Mouse (Mus musculus): ENCODE results near the gene Gm4871.

The Gm4871 gene

DNA sequence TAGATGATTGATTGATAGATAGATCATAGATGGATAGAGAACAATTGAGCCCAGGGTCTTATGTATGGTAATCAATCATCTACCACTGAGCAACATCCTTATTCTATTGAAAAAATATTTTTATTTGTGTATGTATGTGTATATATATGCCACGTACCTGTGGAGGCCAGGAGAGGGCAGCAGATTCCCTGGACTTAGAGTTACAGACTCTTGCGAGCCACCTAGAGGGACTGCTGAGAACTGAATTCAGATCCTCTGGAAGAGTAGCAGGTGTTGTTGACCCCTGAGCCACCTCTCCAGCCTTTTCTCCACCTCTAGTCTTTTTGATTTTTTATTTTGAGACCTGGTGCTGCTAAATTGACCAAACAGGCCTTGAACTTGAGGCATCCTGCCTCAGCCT lies 34.1 kb downstream of the Gm4871 start:
- peak; percentile 89 for DNase-seq (ENCODE audit: low read depth, low spot score)

DNA sequence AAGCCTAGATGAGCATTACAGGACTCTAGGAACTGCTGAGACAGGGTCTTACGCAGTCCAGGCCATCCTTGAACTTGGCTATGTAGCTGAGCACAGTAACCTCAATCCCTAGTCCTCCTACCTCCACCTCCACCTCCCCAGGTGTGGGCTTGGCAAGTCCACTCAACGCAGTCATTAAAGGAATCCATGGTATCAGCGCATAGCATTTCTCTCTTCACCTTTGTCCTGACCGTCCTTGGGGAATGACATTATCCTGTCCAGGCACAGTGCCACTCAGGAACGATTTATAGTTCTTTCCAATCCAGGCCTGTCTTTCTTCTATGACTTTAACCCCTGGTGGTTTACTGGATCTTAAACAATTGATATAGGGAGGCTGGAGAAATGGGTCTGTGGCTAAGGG lies 42.1 kb downstream of the Gm4871 start:
- DNase-seq (ENCODE audit: low read depth, low spot score), result no peak

DNA sequence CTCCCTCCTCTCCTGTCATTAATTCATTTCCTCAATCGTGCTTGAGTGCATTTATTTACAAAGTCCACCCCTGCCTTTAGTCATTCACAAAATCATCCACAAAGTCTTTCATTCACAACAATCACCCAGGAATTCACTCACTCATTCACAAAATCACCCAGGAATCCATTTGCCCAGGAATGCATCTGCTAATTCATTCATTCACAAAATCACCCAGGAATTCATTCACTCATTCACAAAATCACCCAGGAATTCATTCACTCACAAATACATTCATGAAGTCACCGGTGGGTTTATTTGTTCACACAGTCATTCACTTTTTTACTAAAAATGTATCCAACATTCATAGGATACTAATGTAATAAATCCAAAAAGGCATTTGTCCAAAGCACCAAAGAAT lies 42.5 kb downstream of the Gm4871 start:
- DNase-seq (ENCODE audit: low read depth, low spot score), result no peak

DNA sequence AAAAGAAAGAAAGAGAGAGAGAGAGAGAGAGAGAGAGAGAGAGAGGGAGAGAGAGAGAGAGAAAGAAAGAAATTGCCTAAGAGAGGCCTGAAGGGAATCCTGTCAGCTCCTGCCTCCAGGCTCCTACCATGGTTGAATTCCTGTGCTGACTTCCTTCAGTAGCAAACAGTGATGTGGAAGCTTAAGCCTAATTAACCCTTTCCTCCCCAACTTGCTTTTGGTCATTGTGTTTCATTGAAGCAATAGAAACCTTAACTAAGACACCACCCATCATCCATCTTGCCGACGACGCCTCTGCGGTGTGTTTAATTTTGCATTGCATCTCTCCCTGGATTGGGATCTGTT lies 43.5 kb downstream of the Gm4871 start:
- DNase-seq (ENCODE audit: low read depth, low spot score), result no peak

DNA sequence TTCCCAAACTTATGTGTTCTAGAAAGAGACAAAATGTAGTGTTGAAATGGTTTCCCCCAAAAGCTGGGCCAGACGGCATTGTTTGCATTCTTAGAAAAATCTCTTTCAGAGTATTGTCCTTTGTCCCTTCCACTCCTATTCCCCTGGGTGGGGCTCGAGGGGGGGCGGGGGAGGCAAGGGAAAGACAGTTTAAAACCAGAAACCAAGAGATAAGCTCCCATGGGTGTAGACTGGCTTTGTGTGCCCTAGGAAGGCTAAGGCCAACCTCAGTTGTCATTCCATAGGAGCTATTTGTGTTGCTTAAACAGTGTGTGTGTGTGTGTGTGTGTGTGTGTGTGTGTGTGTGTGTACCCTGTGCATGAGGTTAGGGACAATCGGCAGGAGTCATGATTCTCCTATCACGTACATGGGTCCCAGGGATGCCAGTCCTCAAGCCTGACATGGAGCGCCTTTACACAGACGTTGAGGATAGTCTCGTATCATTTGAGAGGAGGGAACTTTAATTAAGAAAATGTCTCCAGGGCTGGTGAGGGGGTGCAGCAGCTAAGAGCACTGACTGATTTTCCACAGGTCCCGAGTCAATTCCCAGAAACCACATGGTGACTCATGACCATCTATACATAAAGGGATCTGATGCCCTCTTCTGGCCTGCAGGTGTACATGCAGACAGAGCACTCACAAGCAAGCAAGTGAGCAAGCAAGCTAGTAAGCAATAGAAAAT lies 44.1 kb downstream of the Gm4871 start:
- peak; percentile 83 for DNase-seq (ENCODE audit: low read depth, low spot score)

DNA sequence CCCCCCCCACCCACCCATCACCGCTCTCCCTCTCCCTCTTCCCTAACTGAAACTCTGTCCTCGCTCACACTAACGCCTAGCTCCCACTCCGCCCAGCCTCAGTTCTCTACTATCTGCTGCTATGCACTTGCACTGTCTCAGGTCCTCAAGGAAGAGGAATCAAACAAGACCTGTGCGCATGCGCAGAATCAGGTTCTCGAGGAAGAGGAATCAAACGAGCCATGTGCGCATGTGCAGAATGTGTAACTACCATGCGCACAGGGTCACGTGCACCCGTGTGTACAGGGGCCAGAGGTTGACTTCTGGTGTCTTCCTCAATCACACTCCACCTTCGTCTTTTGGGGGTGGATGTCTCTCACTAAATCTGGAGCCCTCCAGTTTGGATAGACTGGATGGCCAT lies 45.0 kb downstream of the Gm4871 start:
- peak; percentile 84 for DNase-seq (ENCODE audit: low read depth, low spot score)

DNA sequence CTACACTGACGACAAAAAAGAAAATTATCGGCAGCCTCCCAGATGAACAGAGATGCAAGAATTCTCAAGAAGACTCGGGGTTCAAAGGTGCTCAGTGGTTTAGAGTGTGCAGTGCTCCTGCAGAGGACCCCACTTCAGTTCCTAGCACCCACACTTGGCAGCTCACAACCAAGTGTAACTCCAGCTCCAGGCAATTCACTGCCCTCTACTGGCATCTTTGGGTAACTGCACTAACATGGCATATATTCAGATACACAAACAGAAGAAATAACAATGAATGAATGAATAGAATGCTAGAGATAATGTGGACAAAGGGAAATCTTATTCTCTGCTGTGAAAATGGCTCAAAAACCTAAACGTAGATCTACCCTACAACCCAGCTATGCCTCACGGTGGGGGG lies 47.7 kb downstream of the Gm4871 start:
- DNase-seq (ENCODE audit: low read depth, low spot score), result no peak

DNA sequence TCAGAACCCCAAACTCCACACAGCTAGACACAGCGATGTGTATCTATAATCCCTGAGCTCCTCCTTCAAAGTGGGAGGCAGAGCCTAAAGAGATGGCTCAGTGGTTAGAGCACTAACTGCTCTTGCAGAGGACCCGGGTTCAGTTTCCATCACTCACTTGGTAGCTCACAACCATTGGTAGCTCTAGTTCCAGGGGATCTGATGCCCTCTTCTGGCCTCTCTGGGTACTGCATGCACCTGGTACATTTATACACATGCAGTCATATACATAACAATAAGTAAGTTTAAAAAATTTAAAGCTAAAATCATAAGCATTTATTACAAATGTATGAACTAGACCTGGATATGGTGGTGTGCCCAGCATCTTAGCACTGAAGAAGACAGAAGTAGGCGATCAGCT lies 49.3 kb downstream of the Gm4871 start:
- peak; percentile 52 for DNase-seq (ENCODE audit: low read depth, low spot score)

All from ZHBTc4 (cell line).